Mouse (Mus musculus): Measurements from ENCODE around the gene Bicra.

- TF ChIP-seq TCF12 (IDR thresholded peaks at IDR 0.05; ENCODE audit: low read depth, low read length) (no peak), ZC3H11A (IDR thresholded peaks at IDR 0.05; ENCODE audit: low read depth, low read length) (no peak), CTCF (conservative IDR thresholded peaks at IDR 0.05 in 1 of 2, IDR thresholded peaks at IDR 0.05 in 1 of 2; ENCODE audit: low read depth in 2 of 2, low read length in 2 of 2) (no peak), POLR2A (IDR thresholded peaks at IDR 0.05; ENCODE audit: low read depth, low read length) (no peak), MAZ (IDR thresholded peaks at IDR 0.05; ENCODE audit: low read depth, low read length) (no peak), CHD1 (IDR thresholded peaks at IDR 0.05; ENCODE audit: low read depth, low read length) (no peak)
Measured at GRCm38 (mm10) chr7:16043861-16044435, 3.8 kb downstream of the Bicra start.
